Mouse (Mus musculus) adrenal gland, postnatal 14 days (tissue): ENCODE data around the gene Cd209g. TPM values are rescaled to one million over a fixed set of nuclear protein-coding genes. Genes with fewer than 3 reads are reported as not detected.

Experiments used
- total RNA-seq: library from RNA; stranded (reverse); gene quantifications from 2 replicates; pipeline ENCODE4 v1.2.3, GENCODE M21; 2021

Cd209g gene
- total RNA-seq, 1 experiment from 2014 or later = 0.30 TPM

Other genes starting within 250 kb of the Cd209g start
- 1.7 and 18.9 TPM in 2 replicates for gene Cd209b, start 207.3 kb upstream of the Cd209g start, total RNA-seq
- gene Cd209c, start 179.4 kb upstream of the Cd209g start, total RNA-seq = 0.44 TPM in 1 of 2 replicates, not detected in the other
- 0.34 and 2.1 TPM in 2 replicates for gene Cd209f, start 28.3 kb upstream of the Cd209g start, total RNA-seq
- 29.6 and 34.9 TPM in 2 replicates for gene Evi5l, start 32.5 kb downstream of the Cd209g start, total RNA-seq
- gene Prr36, start 83.4 kb downstream of the Cd209g start, total RNA-seq = 3.7 and 4.7 TPM in 2 replicates
- gene Lrrc8e, start 92.7 kb downstream of the Cd209g start, total RNA-seq = 12.7 and 16.6 TPM in 2 replicates
- gene Map2k7, start 104.6 kb downstream of the Cd209g start, total RNA-seq = 75.9 and 86.0 TPM in 2 replicates
- gene Gm49320, start 104.8 kb downstream of the Cd209g start, total RNA-seq = not detected in 2 replicates
- gene Tgfbr3l, start 114.1 kb downstream of the Cd209g start, total RNA-seq = 12.2 and 12.4 TPM in 2 replicates
- 21.0 and 24.3 TPM in 2 replicates for gene Snapc2, start 119.0 kb downstream of the Cd209g start, total RNA-seq
- gene Ctxn1, start 125.2 kb downstream of the Cd209g start, total RNA-seq = 7.9 and 11.3 TPM in 2 replicates
- 142 and 154 TPM in 2 replicates for gene Timm44, start 141.8 kb downstream of the Cd209g start, total RNA-seq
- gene Ccl25, start 191.1 kb downstream of the Cd209g start, total RNA-seq = 16.1 and 18.2 TPM in 2 replicates
- 93.4 and 102 TPM in 2 replicates for gene Elavl1, start 191.3 kb downstream of the Cd209g start, total RNA-seq